Mouse (Mus musculus) gastrocnemius, adult 2 months (tissue): ENCODE measurements around the gene Gamt. TPM values are rescaled to one million over a fixed set of nuclear protein-coding genes. Genes with fewer than 3 reads are reported as not detected.

ENCODE experiments used
- DNase-seq: peaks from one replicate; pipeline ENCODE4 v3.0.0; 2022
- H3K27ac ChIP-seq: fragments of 200-600 bp; 2 replicates; pipeline ENCODE4 v1.8.1; 2022; ENCODE audit warnings: mild to moderate bottlenecking
- H3K4me3 ChIP-seq: fragments of 200-600 bp; 2 replicates; pipeline ENCODE4 v1.8.1; 2022; ENCODE audit warnings: mild to moderate bottlenecking, moderate library complexity
- CTCF ChIP-seq: fragments of 200-600 bp; IDR thresholded peaks from 2 replicates; pipeline ENCODE4 v1.8.1; 2022; ENCODE audit warnings: antibody characterized with exemption, mild to moderate bottlenecking, moderate library complexity
- intact Hi-C: fragments of 180-260 bp; cut with DNase I; formaldehyde crosslinking; loops from one replicate; pipeline ENCODE4 v1.15.1; 2025
- total RNA-seq, 2 experiments: library from RNA; stranded (reverse); gene quantifications; 2 replicates each; pipeline ENCODE4 v1.2.3; 2021

Gene Gamt
- total RNA-seq, 2 experiments from 2014 or later = 14.0 to 28.5 TPM

DNA sequence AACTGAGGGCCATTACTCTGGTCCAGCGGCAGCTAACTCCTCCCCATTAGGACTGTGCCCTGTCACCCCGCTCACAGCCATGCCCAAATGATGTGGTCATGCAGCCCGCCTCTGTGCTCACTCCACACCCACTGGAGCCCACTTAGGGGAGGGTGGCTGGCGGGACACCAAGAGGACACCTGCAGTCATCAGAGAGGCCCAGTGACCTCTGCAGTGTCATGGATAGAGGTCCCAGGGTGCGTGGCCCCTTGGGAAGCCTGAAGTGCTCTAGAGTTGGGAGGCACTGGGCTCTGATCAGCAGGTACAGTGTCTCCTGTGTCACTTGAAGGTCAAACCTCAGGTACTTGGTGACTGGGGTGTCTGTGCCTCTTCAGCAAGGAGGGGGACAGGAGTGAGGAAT, 36.0 kb upstream of the Gamt start:
- no peak for TF ChIP-seq CTCF
- H3K27ac ChIP-seq = no peak overlapping the region
- no peak overlapping the region for H3K4me3 ChIP-seq
- intact Hi-C loops = no loop called here
- DNase-seq = no peak

DNA sequence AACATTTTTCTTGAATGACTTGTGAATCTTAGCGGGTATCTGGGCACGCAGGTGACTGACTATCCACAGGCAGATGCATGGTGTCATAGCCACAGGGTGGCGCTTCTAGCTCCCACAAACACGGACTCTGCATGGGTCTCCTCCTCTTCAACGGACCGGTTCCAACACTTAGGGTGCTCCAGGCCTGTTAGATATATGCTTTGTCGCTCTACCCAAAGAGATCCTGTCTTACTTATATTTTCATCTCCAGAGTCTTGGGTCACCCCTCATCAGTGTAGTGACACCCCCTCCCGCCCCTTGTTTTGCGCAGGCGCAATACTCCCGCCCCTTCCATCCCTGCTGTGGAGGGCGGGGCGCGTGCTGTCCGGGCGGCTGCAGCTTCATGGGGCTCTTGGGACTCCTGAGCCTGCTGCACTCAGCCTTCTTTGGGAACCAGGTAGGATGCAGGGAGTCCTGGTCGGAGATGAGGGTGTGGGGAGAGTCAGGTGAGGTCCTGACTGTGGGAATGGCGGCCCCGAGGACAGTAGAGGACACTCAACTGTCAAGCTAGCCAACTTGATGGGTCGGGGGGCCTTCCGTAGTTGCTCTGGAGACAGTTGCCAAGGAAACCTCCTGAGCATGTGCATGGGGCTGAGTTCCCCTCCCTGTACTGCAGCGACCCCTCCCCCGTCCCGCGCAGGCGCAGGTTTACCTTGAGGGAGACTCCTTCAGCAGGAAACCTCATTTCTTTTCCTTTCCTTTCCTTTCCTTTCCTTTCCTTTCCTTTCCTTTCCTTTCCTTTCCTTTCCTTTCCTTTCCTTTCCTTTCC, 35.0 kb upstream of the Gamt start, which contains the start of gene Apc2:
Gene Apc2 (plus strand): TSS at position 360 of the 808 bp plus-strand sequence.
- Histone ChIP-seq H3K27ac (peak within 1 kb of the TSS; percentile 62), H3K4me3 (peak within 1 kb of the TSS; percentile 71)
- intact Hi-C loops = loop anchor here (1.0 to 2.0 kb wide), 2 partner anchors 52 to 79 kb away; partner anchors contain the start of gene Adamtsl5
- peak; percentile 83 for TF ChIP-seq CTCF
- peak; percentile 81 for DNase-seq

DNA sequence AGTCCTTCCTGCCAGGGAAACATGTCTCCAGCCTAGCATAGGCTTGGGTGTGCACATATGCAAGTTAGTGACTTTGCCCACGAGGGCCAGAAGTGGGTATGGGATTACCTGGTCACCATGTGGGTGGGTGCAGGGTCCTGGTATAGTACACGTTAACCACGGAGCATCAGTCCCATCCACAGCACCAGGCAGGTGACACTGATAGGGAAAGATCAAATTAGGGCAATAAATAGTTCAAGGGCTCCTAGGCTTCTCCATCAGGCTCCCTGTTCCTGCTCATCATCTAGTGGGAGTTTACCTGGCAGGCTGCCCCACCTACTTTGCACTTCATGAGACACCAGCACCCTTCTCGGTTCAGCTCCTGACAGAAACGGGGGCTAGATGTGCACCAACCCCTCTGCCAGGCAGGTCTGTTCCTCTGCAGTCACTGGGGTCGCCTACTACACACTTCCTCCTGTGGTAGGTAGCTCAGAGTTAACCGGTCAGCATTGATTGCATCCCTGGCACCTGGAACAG, 34.0 kb upstream of the Gamt start:
- H3K27ac ChIP-seq = peak overlapping the region; percentile 62; the same call in 1 of the 2 replicates
- no peak for DNase-seq
- TF ChIP-seq CTCF = no peak
- no peak overlapping the region for H3K4me3 ChIP-seq
- intact Hi-C loops = loop anchor here (1.0 to 2.0 kb wide), 2 partner anchors 53 to 80 kb away; partner anchors contain the start of gene Adamtsl5

DNA sequence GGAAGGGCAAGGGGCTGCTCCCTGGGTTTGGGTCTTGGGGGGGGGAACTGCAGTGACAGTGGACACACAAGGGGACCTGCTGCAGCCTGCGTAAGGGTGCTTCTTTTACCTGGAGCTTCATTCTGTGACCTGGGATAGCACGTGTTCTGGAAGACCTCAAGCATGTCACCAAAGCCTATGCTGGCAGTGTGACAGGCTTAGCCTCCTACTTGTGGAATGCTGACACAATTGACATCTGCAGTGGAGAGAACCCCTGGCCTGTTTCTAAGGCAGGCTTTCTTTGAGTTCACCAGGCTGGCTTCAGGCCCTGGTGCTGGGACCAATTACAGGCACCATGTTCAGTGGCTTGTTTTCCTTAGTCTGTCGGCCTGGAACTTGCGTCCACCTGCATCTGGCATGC, 33.5 kb upstream of the Gamt start:
- no peak overlapping the region for H3K27ac ChIP-seq
- intact Hi-C loops = loop anchor here (2.0 kb wide), 1 partner anchor 80 kb away; no protein-coding TSS in a partner anchor
- no peak overlapping the region for H3K4me3 ChIP-seq
- TF ChIP-seq CTCF = no peak
- no peak for DNase-seq

- no peak for DNase-seq
- TF ChIP-seq CTCF = no peak
- intact Hi-C loops = no loop called here
- Histone ChIP-seq H3K27ac (peak overlapping the region; percentile 92), H3K4me3 (peak overlapping the region; percentile 74)
These were observed 32.5 kb upstream of the Gamt start for GRCm38 (mm10) chr10:80293325-80293724.

DNA sequence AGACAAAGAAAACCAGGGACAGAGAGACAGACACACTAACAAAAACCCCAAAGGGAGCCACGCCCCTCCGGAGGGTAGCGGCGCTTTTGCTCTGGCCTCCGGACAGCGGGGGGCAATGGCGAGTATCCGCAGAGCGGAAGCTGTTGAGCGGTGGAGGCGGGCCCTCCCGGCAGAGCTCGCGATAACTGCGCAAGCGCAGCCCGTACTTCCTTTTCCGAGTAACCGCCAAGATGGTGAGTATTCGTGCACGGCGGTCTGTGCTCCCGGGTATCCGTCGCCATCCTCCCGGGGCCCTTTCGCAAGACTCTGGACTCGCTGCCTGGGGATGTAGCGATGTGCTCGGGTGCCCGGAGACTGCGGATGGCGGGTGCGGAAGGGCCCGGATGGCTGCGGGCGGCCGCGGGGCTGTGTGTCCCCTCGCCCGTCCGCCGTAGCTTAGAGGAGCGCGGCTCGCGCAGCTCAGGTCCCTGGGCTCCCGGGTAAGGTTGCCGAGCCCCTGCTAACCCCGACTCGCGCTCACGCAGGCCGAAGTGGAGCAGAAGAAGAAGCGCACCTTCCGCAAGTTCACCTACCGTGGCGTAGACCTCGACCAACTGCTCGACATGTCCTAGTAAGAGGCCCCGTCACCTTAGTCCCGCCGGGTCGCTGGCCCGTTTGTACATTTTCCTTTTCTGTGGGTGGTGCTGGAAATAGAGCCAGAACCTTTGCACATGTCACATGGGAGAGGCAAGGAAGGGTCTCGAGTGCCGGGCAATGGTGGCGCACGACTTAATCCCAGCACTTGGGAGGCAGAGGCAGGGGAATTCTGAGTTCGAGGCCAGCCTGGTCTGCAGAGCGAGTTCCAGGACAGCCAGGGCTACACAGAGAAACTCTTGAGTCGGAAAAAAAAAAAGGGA, 31.7 kb upstream of the Gamt start, which contains the start of gene Rps15:
Gene Rps15 (plus strand): TSS at position 203 of the 896 bp plus-strand sequence.
- peak; percentile 97 for DNase-seq
- Histone ChIP-seq H3K4me3 (peak within 1 kb of the TSS; percentile 74), H3K27ac (peak within 1 kb of the TSS; percentile 92)
- intact Hi-C loops = loop anchor here (1.0 kb wide), 1 partner anchor 28 kb away; the partner anchor contains the start of gene 2310011J03Rik
- peak; percentile 81 for TF ChIP-seq CTCF

DNA sequence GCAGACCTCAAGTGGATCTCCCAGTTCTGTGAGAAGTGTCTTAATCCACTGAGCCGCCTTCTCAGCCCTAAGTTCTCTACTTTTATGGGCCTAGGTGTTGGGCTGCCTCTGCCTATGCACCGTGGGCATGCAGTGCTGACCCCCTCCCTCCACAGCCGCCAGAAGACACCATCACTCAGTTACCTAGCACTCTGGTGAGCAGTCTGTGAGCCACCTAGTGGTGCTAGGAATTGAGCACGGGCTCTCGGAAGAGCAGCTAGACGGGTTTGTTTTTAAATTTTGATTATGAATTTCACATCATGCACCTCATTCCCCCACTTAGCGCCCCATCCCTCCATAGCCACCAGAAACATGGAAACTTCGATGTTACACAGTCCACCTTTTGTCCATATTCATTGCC, 27.8 kb upstream of the Gamt start:
- 0 out of 2 replicates have a peak, but pooled peaks have one; percentile 8 for TF ChIP-seq CTCF
- H3K4me3 ChIP-seq = no peak overlapping the region
- DNase-seq = no peak
- no peak overlapping the region for H3K27ac ChIP-seq
- intact Hi-C loops = no loop called here

GRCm38 (mm10) chr10:80288097-80288496, 27.3 kb upstream of the Gamt start:
- intact Hi-C loops = no loop called here
- H3K27ac ChIP-seq = no peak overlapping the region
- no peak overlapping the region for H3K4me3 ChIP-seq
- DNase-seq = no peak
- no peak for TF ChIP-seq CTCF

DNA sequence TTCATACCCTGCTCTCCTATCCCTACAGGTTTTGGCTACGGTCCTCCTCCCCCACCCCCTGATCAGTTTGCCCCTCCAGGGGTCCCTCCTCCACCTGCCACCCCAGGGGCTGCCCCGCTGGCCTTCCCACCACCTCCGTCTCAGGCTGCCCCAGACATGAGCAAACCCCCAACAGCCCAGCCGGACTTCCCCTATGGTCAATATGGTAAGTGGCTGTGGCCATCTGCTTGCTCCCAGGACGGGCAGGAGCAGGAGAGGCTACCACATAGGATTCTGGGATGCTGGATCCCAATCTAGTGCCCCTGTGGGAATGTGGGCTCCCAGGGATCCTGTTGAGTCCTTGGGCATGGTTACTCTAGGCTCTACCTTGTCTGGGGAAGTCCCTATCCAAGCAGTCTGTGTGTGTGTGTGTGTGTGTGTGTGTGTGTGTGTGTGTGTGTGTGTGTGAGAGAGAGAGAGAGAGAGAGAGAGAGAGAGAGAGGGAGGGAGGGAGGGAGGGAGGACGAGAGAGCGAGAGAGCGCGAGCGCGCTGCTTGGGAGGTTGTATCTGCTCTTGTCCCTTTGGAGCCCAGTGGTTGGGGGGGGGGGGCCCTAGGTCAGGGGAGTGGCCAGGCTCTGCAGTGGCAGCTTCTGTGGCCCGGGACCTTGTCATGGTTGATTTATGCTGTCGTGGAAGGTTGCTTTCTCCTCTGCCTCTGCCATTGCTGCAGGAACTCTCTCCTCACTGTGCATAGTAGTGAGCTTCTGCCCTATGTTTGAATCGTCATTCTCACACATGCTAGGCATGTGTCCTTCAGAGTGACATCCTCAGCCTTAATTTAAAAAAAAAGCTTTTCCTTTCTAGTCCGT, 24.6 kb upstream of the Gamt start:
- Histone ChIP-seq H3K27ac (no peak overlapping the region), H3K4me3 (no peak overlapping the region)
- no peak for DNase-seq
- intact Hi-C loops = no loop called here
- TF ChIP-seq CTCF = no peak

- peak overlapping the region; percentile 86 for H3K27ac ChIP-seq
- no peak overlapping the region for H3K4me3 ChIP-seq
- DNase-seq = peak; percentile 53
- intact Hi-C loops = no loop called here
- TF ChIP-seq CTCF = no peak
These were observed 21.9 kb upstream of the Gamt start for GRCm38 (mm10) chr10:80282481-80283441.
